Mouse (Mus musculus): ENCODE data around the gene Olfr401. TPM values are rescaled to one million over a fixed set of nuclear protein-coding genes. Genes with fewer than 3 reads are reported as not detected.
"Not testable (repeated sequence)": the region's sequence is repeated elsewhere in the genome, so short reads cannot be mapped to it uniquely, and the experiment has no call there.

Gene Olfr401
- not detected in 2 replicates for polyA plus RNA-seq (2014; fragmentation: Nextera tagmentation; extraction: Ambion mirVana)

GRCm38 (mm10) chr11:74113412-74113811 lies at the start of gene Olfr401:
Gene Olfr401, plus strand, starts transcription at chr11:74113712.
- Histone ChIP-seq H3K9ac (ENCODE audit: low read length) (no peak within 1 kb of the TSS), H3K27ac (ENCODE audit: low read depth, low read length) (no peak within 1 kb of the TSS), H3K9me3 (ENCODE audit: control insufficient read depth, low read length) (peaks cover 12% of the 10 kb centered on the region; the same call in 1 of the 2 replicates), H3K27me3 (ENCODE audit: control insufficient read depth, insufficient read depth, low read length) (no peaks in the 10 kb centered on the region), H3K4me1 (ENCODE audit: control insufficient read depth, insufficient read depth, low read length) (no peaks in the 10 kb centered on the region), H3K36me3 (ENCODE audit: control insufficient read depth, insufficient read depth, low read length) (no peaks in the 10 kb centered on the region), H3K4me2 (no peak within 1 kb of the TSS), H3K4me3 (ENCODE audit: low read depth, low read length) (no peak within 1 kb of the TSS)
- ATAC-seq (ENCODE audit: low FRiP score) (no peak), DNase-seq (ENCODE audit: low spot score, missing footprints) (no peak)

- 85% methylated on average over 1 of the region's 1 CpGs for WGBS
- Histone ChIP-seq H3K36me3 (ENCODE audit: control insufficient read depth, insufficient read depth, low read length) (no peaks in the 10 kb centered on the region), H3K4me2 (no peak within 1 kb of the TSS), H3K27ac (ENCODE audit: low read depth, low read length) (no peak within 1 kb of the TSS), H3K27me3 (ENCODE audit: control insufficient read depth, insufficient read depth, low read length) (no peaks in the 10 kb centered on the region), H3K9me3 (ENCODE audit: control insufficient read depth, low read length) (peaks cover 1% of the 10 kb centered on the region; the same call in 1 of the 2 replicates), H3K4me1 (ENCODE audit: control insufficient read depth, insufficient read depth, low read length) (no peaks in the 10 kb centered on the region), H3K4me3 (ENCODE audit: low read depth, low read length) (no peak within 1 kb of the TSS), H3K9ac (ENCODE audit: low read length) (no peak within 1 kb of the TSS)
- ATAC-seq (ENCODE audit: low FRiP score) = no peak
- DNase-seq (ENCODE audit: low spot score, missing footprints) = no peak
Observed at GRCm38 (mm10) chr11:74069655-74070054, 43.9 kb upstream of the Olfr401 start, which contains the start of gene Zfp616. Gene Zfp616, plus strand, starts transcription at chr11:74069955.

- no peak overlapping the region for H3K9ac ChIP-seq (ENCODE audit: low read length)
- no peaks in the 10 kb centered on the region for H3K4me1 ChIP-seq (ENCODE audit: control insufficient read depth, insufficient read depth, low read length)
- WGBS = 85% methylated on average over 2 of the region's 2 CpGs
- no peak overlapping the region for H3K4me2 ChIP-seq
- no peaks in the 10 kb centered on the region for H3K36me3 ChIP-seq (ENCODE audit: control insufficient read depth, insufficient read depth, low read length)
- no peak overlapping the region for H3K27ac ChIP-seq (ENCODE audit: low read depth, low read length)
- DNase-seq (ENCODE audit: low spot score, missing footprints) (no peak), ATAC-seq (ENCODE audit: low FRiP score) (no peak)
- H3K4me3 ChIP-seq (ENCODE audit: low read depth, low read length) = no peak overlapping the region
- H3K27me3 ChIP-seq (ENCODE audit: control insufficient read depth, insufficient read depth, low read length) = no peaks in the 10 kb centered on the region
- peaks cover 7% of the 10 kb centered on the region; the same call in 1 of the 2 replicates for H3K9me3 ChIP-seq (ENCODE audit: control insufficient read depth, low read length)
Observed at GRCm38 (mm10) chr11:74100724-74101123, 12.8 kb upstream of the Olfr401 start.

GRCm38 (mm10) chr11:74101507-74101906 lies 12.0 kb upstream of the Olfr401 start:
- no peak for ATAC-seq (ENCODE audit: low FRiP score)
- 53% methylated on average over 2 of the region's 2 CpGs for WGBS
- Histone ChIP-seq H3K9ac (ENCODE audit: low read length) (no peak overlapping the region), H3K9me3 (ENCODE audit: control insufficient read depth, low read length) (peaks cover 7% of the 10 kb centered on the region; the same call in 1 of the 2 replicates), H3K27me3 (ENCODE audit: control insufficient read depth, insufficient read depth, low read length) (no peaks in the 10 kb centered on the region), H3K27ac (ENCODE audit: low read depth, low read length) (no peak overlapping the region), H3K4me3 (ENCODE audit: low read depth, low read length) (no peak overlapping the region), H3K4me2 (no peak overlapping the region), H3K36me3 (ENCODE audit: control insufficient read depth, insufficient read depth, low read length) (no peaks in the 10 kb centered on the region), H3K4me1 (ENCODE audit: control insufficient read depth, insufficient read depth, low read length) (no peaks in the 10 kb centered on the region)
- no peak for DNase-seq (ENCODE audit: low spot score, missing footprints)

- no peak overlapping the region for H3K27ac ChIP-seq (ENCODE audit: low read depth, low read length)
- no peaks in the 10 kb centered on the region for H3K27me3 ChIP-seq (ENCODE audit: control insufficient read depth, insufficient read depth, low read length)
- whole genome bisulfite sequencing = 38% methylated on average over 5 of the region's 5 CpGs
- no peaks in the 10 kb centered on the region for H3K36me3 ChIP-seq (ENCODE audit: control insufficient read depth, insufficient read depth, low read length)
- peaks cover 10% of the 10 kb centered on the region; the same call in 1 of the 2 replicates for H3K9me3 ChIP-seq (ENCODE audit: control insufficient read depth, low read length)
- DNase-seq (ENCODE audit: low spot score, missing footprints) (no peak), ATAC-seq (ENCODE audit: low FRiP score) (no peak)
- H3K9ac ChIP-seq (ENCODE audit: low read length) = no peak overlapping the region
- no peaks in the 10 kb centered on the region for H3K4me1 ChIP-seq (ENCODE audit: control insufficient read depth, insufficient read depth, low read length)
- H3K4me3 ChIP-seq (ENCODE audit: low read depth, low read length) = no peak overlapping the region
- H3K4me2 ChIP-seq = no peak overlapping the region
Observed at GRCm38 (mm10) chr11:74105066-74105465, 8.4 kb upstream of the Olfr401 start.

GRCm38 (mm10) chr11:74140001-74140400 lies 26.5 kb downstream of the Olfr401 start:
- peaks cover 20% of the 10 kb centered on the region for H3K9me3 ChIP-seq (ENCODE audit: control insufficient read depth, low read length)
- WGBS = 24% methylated on average over 1 of the region's 1 CpGs
- H3K9ac ChIP-seq (ENCODE audit: low read length); H3K4me1 ChIP-seq (ENCODE audit: control insufficient read depth, insufficient read depth, low read length); H3K4me3 ChIP-seq (ENCODE audit: low read depth, low read length); DNase-seq (ENCODE audit: low spot score, missing footprints); H3K27me3 ChIP-seq (ENCODE audit: control insufficient read depth, insufficient read depth, low read length); H3K4me2 ChIP-seq; ATAC-seq (ENCODE audit: low FRiP score); H3K36me3 ChIP-seq (ENCODE audit: control insufficient read depth, insufficient read depth, low read length); H3K27ac ChIP-seq (ENCODE audit: low read depth, low read length): not testable (repeated sequence)

- Histone ChIP-seq H3K27ac (ENCODE audit: low read depth, low read length) (no peak overlapping the region), H3K4me1 (ENCODE audit: control insufficient read depth, insufficient read depth, low read length) (no peaks in the 10 kb centered on the region), H3K27me3 (ENCODE audit: control insufficient read depth, insufficient read depth, low read length) (no peaks in the 10 kb centered on the region), H3K9me3 (ENCODE audit: control insufficient read depth, low read length) (peaks cover 20% of the 10 kb centered on the region), H3K9ac (ENCODE audit: low read length) (no peak overlapping the region), H3K4me3 (ENCODE audit: low read depth, low read length) (no peak overlapping the region), H3K4me2 (no peak overlapping the region), H3K36me3 (ENCODE audit: control insufficient read depth, insufficient read depth, low read length) (no peaks in the 10 kb centered on the region)
- DNase-seq (ENCODE audit: low spot score, missing footprints) = no peak
- ATAC-seq (ENCODE audit: low FRiP score) = no peak
Observed at GRCm38 (mm10) chr11:74145866-74146265, 32.4 kb downstream of the Olfr401 start.

- H3K9ac ChIP-seq (ENCODE audit: low read length) = no peak within 1 kb of the TSS
- DNase-seq (ENCODE audit: low spot score, missing footprints) = no peak
- H3K9me3 ChIP-seq (ENCODE audit: control insufficient read depth, low read length) = peaks cover 16% of the 10 kb centered on the region; the same call in 1 of the 2 replicates
- WGBS = 55% methylated on average over 3 of the region's 3 CpGs
- no peaks in the 10 kb centered on the region for H3K36me3 ChIP-seq (ENCODE audit: control insufficient read depth, insufficient read depth, low read length)
- no peak within 1 kb of the TSS for H3K4me2 ChIP-seq
- H3K27me3 ChIP-seq (ENCODE audit: control insufficient read depth, insufficient read depth, low read length) = no peaks in the 10 kb centered on the region
- H3K4me1 ChIP-seq (ENCODE audit: control insufficient read depth, insufficient read depth, low read length) = no peaks in the 10 kb centered on the region
- no peak for ATAC-seq (ENCODE audit: low FRiP score)
- no peak within 1 kb of the TSS for H3K27ac ChIP-seq (ENCODE audit: low read depth, low read length)
- no peak within 1 kb of the TSS for H3K4me3 ChIP-seq (ENCODE audit: low read depth, low read length)
Observed at GRCm38 (mm10) chr11:74153229-74153628, 39.7 kb downstream of the Olfr401 start, which contains the start of gene Olfr402. Gene Olfr402, plus strand, starts transcription at chr11:74153529.

- Histone ChIP-seq H3K27ac (ENCODE audit: low read depth, low read length) (no peak overlapping the region), H3K4me1 (ENCODE audit: control insufficient read depth, insufficient read depth, low read length) (no peaks in the 10 kb centered on the region), H3K9ac (ENCODE audit: low read length) (no peak overlapping the region), H3K36me3 (ENCODE audit: control insufficient read depth, insufficient read depth, low read length) (no peaks in the 10 kb centered on the region), H3K4me3 (ENCODE audit: low read depth, low read length) (no peak overlapping the region), H3K9me3 (ENCODE audit: control insufficient read depth, low read length) (peaks cover 5% of the 10 kb centered on the region; the same call in 1 of the 2 replicates), H3K4me2 (no peak overlapping the region), H3K27me3 (ENCODE audit: control insufficient read depth, insufficient read depth, low read length) (no peaks in the 10 kb centered on the region)
- DNase-seq (ENCODE audit: low spot score, missing footprints) (no peak), ATAC-seq (ENCODE audit: low FRiP score) (no peak)
Observed at GRCm38 (mm10) chr11:74168771-74169170, 55.3 kb downstream of the Olfr401 start.

All from midbrain, embryonic 11.5 days (tissue).